Mouse (Mus musculus): ENCODE data around the gene Ywhae.
A peak's percentile ranks its signal among the peaks of the same experiment; 100 is the strongest.

Gene Ywhae

DNA sequence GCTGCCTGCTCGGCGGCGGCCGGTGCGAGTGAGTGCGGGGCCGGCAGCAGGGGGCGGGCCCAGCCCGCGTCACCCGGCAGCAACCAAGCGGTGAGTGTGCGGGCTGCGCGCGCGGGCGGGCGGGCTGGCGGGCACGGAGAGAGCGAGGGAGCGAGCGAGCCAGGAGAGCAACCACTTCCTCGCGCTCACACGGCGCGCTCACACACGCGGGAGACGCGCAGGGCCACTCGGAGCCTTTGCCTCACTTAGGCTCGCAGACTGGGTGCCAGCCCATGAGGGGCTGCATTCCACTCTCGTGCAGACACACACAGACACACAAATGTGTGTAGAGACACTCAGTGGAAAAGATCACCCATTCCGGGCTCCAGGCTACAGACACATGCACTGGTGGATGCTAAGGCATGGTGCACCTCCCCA is 63.4 kb downstream of the Ywhae start, which contains the start of gene Doc2b:
TSS of gene Doc2b (minus strand) at position 21 of the 417 bp plus-strand sequence.
- peak; percentile 53 for DNase-seq

DNA sequence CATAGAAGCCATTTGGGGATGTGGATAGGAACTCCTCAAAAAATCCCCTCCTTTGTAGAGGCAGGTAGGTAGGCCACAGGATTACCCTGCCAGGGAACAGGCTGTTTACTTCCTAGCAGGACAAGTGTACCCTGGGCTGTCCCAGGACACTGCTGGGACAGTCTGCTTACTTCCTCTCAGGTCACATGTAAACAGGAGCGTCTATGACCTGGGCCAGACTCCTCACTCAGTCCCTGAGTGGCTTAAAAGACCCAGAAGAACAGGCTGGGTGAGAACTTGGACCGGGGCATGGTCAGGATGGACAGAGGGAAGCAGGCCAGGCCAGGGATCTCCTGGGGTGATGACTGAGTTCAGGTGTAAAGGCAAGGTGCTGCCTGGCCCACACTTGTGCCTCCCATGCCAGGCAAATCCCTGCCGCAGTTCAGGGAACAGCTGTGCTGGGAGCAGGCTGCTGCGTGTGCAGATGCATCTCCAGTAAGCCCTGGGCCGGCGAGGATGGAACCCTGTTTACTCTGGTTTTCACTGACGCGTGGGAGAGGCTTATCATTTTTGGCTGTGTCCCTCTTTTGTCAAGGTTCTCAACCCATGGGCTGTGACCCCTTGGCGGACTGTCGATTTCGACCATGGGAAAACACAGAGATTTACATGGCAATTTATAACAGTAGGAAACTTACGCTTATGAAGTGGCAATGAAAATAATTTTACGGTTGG is 64.0 kb downstream of the Ywhae start:
- DNase-seq: no peak

DNA sequence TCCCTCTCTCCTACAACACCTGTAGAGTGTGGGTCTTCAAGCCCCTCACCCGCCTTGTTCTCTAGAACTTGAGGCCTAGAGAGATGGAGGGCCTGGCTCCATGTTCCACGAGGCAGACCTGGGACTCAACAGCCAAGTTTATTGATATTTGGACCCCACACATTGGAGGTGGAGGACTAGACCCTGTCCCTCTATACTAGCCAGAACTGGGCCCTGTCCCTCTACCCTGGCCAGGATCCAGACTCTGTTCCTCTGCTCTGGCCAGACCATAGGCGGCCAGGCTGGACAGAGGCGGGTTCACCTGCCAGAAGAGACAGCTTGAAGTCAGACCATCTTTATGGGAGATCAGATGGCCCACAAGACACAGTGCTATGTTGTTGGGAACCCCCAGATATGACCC is 68.7 kb downstream of the Ywhae start:
- DNase-seq: no peak

DNA sequence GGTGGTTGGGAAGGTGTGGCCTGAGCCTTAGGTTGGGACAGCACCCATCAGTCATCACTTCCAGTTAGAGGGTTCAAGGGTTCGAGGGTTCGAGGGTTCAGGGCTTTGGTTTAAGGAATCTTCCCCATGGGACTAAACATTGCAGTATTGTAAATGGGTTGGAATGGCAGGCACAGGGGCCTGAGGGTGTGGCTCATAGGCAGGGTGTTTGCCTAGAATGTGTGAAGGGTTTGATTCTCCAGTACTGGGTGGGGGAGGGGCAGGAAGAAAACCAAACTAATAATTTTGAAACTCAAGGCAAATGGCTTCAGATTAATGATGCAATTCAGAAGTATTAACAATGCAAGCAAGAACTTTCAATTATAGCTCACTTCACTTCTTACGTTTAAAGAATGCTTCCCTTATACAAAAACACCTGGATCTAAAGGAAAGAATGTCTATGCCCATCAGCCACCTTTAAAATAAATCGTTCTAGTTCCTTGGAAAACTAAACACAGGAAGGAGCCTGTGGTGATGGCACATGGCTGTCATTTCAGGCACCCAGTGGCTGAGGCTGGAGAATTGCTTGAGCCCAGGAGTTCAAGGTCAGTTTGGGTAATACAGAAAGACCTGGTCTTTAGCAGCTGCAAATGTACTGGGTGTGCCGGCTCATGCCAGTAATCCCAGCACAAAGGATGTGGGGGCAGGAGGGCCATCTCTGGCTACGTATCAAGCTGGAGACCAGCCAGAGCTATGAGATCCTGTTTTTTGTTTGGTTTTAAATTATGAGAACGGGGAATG is 69.3 kb downstream of the Ywhae start:
- no peak for DNase-seq

DNA sequence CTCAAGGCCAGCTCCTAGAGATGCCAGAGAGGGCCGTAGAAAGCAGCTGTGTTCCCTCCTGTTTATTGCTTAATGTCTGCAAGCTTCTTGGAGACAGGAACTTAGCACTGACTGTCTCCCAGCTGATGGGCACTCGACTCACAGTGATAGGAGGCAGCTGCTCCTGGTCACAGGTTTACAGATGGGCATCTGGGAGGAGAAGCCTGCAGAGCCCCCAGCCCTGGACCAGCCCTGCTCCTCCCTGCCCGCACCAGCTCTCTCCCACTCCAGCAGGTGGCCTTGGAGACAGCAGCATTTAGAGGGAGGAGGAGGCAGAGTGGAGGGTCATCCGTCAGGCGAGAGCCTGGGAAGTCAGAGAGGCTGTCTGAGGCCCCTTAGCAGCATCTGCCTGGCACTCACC is 74.8 kb downstream of the Ywhae start:
- no peak for DNase-seq

DNA sequence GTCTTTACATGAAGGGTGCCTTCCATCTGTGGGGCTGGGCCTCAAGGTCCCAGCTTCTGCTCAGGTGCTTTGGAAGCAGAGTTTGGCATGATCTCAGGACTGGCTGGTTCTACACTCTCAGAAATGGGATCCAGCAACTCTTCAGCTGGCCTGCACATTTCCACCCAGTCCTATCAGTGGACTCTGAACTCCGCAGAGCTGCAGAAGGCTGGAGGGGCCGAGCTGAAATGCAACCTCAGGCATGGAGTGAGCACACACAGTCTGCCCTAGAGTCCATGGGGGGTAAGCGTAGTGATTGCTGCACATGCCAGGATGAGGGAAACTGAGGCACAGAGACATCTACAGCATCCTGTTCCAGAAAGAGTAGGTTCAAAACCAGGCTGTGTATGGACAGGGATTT is 77.9 kb downstream of the Ywhae start:
- no peak for DNase-seq

DNA sequence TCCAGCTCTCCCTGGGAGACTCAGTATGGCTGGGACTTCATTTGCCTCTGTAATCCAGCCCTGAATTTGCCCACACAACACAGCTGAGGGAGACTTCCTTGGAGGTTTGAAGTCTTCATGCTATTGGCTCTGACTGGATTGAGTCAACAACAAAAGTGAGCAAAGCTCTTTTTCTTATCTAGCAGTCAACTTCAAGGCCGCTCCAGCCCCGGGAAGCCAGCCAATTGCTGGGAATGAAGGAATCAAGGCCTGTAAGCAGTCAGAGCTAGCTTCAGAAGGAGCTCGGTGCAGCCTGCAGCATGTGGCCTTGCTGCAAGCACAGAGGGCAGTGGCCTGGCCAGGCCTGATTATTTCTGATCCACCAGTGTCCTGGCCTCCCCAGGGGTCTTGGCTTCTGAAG is 79.2 kb downstream of the Ywhae start:
- peak; percentile 26 for DNase-seq

DNA sequence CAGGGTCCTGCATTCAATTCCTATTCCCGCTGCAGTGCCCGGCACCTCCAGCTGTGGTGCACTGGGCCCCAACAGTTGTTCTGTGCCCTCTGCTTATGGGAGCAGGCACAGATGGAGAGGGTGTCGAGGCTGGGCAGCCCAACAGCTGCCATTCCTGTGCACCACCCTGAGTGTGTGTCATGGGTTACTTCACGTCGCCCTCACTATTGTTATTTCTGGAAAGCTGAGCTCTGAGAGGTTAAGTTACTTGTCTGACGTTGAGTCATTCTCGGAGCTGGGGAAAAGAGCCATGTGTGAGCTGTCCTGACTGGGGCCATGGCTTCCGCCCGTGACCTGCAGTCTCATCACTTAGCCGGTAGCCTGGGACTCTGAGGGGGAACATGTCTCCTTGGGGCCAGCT is 80.4 kb downstream of the Ywhae start:
- no peak for DNase-seq

All from cerebellum, adult 11 months (tissue).